Mouse (Mus musculus) liver, adult 2 months (tissue): ENCODE data around the gene Kcnj4. TPM values are rescaled to one million over a fixed set of nuclear protein-coding genes. Genes with fewer than 3 reads are reported as not detected.
A peak's percentile ranks its signal among the peaks of the same experiment; 100 is the strongest.

Experiments used
- DNase-seq: peaks from one replicate; pipeline ENCODE4 v3.0.0-alpha.2; 2011; ENCODE audit warnings: low read depth, low spot score; ENCODE audit errors: extremely low read depth
- H3K27ac ChIP-seq: fragments of 200-500 bp; replicated peaks from 2 replicates; pipeline ENCODE4 v1.5.1; 2012; ENCODE audit warnings: low read depth, mild to moderate bottlenecking, control low read depth, inconsistent platforms, low read length; ENCODE audit not compliant: insufficient read depth
- H3K27me3 ChIP-seq: fragments of 200-500 bp; 2 replicates; pipeline ENCODE4 v1.6.1; 2012; ENCODE audit warnings: mild to moderate bottlenecking, moderate library complexity, low read length, inconsistent platforms; ENCODE audit not compliant: control insufficient read depth, insufficient read depth
- H3K36me3 ChIP-seq: fragments of 200-500 bp; 2 replicates; pipeline ENCODE4 v1.6.1; 2012; ENCODE audit warnings: low read length, inconsistent platforms; ENCODE audit not compliant: control insufficient read depth, insufficient read depth
- H3K4me1 ChIP-seq: fragments of 200-500 bp; 2 replicates; pipeline ENCODE4 v1.6.1; 2011; ENCODE audit warnings: low read length; ENCODE audit not compliant: control insufficient read depth, insufficient read depth
- H3K4me3 ChIP-seq: fragments of 200-500 bp; 2 replicates; pipeline ENCODE4 v1.5.1; 2011; ENCODE audit warnings: low read depth, mild to moderate bottlenecking, control low read depth, low read length, moderate library complexity; ENCODE audit not compliant: insufficient read depth
- H3K79me2 ChIP-seq: fragments of 200-500 bp; 2 replicates; pipeline ENCODE4 v1.6.1; 2012; ENCODE audit warnings: inconsistent platforms, mild to moderate bottlenecking, low read length, moderate library complexity; ENCODE audit not compliant: control insufficient read depth, insufficient read depth
- H3K9ac ChIP-seq: fragments of 200-500 bp; 2 replicates; pipeline ENCODE4 v1.6.1; 2012; ENCODE audit warnings: low read depth, mild to moderate bottlenecking, control low read depth, inconsistent platforms, low read length
- CTCF ChIP-seq: fragments of 200-500 bp; IDR thresholded peaks from 2 replicates; pipeline ENCODE4 v1.5.1; 2011; ENCODE audit warnings: low read depth, low read length, control low read depth
- POLR2A ChIP-seq: fragments of 200-500 bp; IDR thresholded peaks from 2 replicates; pipeline ENCODE4 v1.6.1; 2011; ENCODE audit warnings: low read length, control low read depth; ENCODE audit not compliant: insufficient read depth; ENCODE audit errors: extremely low read depth
- WGBS: fragments of 180-500 bp; shearing (Covaris S2); methylation state at CpG from one replicate; pipeline ENCODE4 v1.1.7; 2018; 5-methylcytosine and 5-hydroxymethylcytosine counted together
- polyA plus RNA-seq: library from polyadenylated mRNA; depleted of rRNA; stranded (reverse); fragments of >200 nt; gene quantifications from 2 replicates; pipeline ENCODE4 v1.2.3, GENCODE M21; 2012; rRNA removed
- total RNA-seq: library from RNA; depleted of rRNA; stranded (reverse); fragments of >200 nt; gene quantifications from 2 replicates; pipeline ENCODE4 v1.2.3, GENCODE M21; 2014; rRNA removed

Kcnj4 gene
- total RNA-seq (0.07 TPM in 1 of 2 replicates, not detected in the other), polyA plus RNA-seq (not detected in 2 replicates)

DNA sequence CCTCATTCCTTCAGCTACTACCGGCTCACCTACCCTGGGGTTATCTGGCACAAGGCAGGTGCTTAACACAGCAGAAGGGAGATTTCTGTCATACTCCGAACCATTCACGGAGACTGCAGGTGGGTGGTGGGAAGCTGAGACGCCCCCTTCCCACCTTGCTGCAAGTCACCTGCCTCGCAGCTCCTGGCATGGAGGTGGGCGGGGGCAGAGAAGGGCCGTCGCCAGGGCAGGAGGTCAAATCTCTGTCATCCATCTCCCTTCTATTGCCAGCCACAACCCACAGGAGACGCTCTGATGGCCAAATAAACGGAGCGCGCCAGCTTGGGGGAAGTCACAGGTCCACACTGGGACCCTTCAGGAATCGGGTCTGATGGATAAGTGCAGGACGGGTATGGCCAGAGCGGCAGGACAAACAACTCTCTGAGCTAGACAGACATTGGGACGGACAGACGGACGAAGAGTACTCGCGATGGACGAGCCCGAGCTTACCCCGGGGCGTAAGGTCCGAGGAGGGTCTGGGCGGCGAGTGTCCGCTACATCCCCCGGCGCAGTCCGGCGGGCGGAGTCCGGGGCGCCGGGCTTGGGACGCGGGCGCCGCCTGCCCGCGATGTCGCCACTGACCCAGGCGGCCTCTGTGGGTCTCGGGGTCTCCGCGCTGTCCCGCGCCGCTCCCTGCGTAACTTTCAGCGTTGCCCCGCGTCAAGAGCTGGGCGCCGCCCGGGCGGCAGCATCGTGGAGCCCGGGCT, at the start of gene Kcnj4:
TSS of gene Kcnj4 (minus strand) at position 535 of the 746 bp plus-strand sequence.
- WGBS = 4% methylated on average over 58 of the region's 60 CpGs
- Histone ChIP-seq H3K79me2 (no peaks in the 10 kb centered on the region), H3K9ac (no peak within 1 kb of the TSS; the same call in 1 of the 2 replicates), H3K4me1 (no peaks in the 10 kb centered on the region; the same call in 1 of the 2 replicates), H3K27ac (no peak within 1 kb of the TSS), H3K27me3 (peaks cover 21% of the 10 kb centered on the region), H3K4me3 (peak within 1 kb of the TSS; percentile 27; the same call in 1 of the 2 replicates), H3K36me3 (no peaks in the 10 kb centered on the region)
- no peak for DNase-seq
- TF ChIP-seq CTCF (no peak), POLR2A (no peak)

DNA sequence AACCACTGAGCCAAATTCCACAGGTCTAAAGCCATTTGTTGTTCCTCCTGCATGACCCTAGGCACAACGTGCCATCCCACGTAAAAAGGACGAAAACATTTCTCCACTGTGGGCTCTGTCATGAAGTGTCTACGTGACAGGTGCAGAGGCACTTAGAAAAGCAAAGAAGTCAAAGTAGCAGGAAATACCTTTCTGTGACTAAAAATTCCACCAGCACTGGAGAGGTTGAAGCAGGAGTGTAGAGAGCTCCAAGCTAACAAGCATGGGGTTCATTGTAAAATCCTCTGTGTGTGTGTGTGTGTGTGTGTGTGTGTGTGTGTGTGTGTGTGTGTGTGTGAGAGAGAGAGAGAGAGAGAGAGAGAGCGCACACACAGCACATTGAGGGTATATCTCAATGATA, 47.5 kb upstream of the Kcnj4 start:
- no peak overlapping the region for H3K4me3 ChIP-seq
- no peak for DNase-seq
- H3K27ac ChIP-seq = no peak overlapping the region
- H3K4me1 ChIP-seq = no peaks in the 10 kb centered on the region
- 83% methylated on average over 5 of the region's 5 CpGs for WGBS
- TF ChIP-seq POLR2A (no peak), CTCF (no peak)
- H3K9ac ChIP-seq = no peak overlapping the region
- H3K79me2 ChIP-seq = no peaks in the 10 kb centered on the region
- no peaks in the 10 kb centered on the region for H3K36me3 ChIP-seq
- 0 out of 2 replicates have a peak, but pooled peaks cover 2% of the 10 kb centered on the region for H3K27me3 ChIP-seq

DNA sequence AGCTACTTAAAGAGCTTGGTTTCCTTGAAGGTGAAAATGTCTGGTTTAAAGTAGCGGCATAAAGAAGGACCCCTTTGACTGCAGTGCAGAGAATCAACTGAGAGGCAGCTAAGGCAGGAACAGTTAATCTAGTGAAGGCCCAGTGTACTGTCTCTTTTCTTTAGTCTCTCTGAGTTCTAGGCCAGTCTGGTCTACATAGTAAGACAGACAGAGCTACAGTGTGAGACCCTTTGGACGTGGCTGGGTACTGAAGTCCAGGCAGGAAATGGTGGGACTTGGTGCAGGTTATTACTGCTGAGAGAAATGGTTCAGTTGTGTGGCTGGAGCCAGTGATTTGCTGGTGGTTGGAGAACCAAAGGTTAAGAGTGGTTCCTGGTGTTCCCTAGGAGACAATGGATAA, 43.2 kb upstream of the Kcnj4 start:
- Histone ChIP-seq H3K4me1 (peaks cover 4% of the 10 kb centered on the region; the same call in 1 of the 2 replicates), H3K27me3 (0 out of 2 replicates have a peak, but pooled peaks cover 2% of the 10 kb centered on the region), H3K4me3 (no peak overlapping the region), H3K9ac (no peak overlapping the region), H3K79me2 (peaks cover 3% of the 10 kb centered on the region; the same call in 1 of the 2 replicates), H3K36me3 (peaks cover 8% of the 10 kb centered on the region), H3K27ac (no peak overlapping the region)
- 97% methylated on average over 2 of the region's 2 CpGs for WGBS
- no peak for DNase-seq
- TF ChIP-seq CTCF (no peak), POLR2A (no peak)

DNA sequence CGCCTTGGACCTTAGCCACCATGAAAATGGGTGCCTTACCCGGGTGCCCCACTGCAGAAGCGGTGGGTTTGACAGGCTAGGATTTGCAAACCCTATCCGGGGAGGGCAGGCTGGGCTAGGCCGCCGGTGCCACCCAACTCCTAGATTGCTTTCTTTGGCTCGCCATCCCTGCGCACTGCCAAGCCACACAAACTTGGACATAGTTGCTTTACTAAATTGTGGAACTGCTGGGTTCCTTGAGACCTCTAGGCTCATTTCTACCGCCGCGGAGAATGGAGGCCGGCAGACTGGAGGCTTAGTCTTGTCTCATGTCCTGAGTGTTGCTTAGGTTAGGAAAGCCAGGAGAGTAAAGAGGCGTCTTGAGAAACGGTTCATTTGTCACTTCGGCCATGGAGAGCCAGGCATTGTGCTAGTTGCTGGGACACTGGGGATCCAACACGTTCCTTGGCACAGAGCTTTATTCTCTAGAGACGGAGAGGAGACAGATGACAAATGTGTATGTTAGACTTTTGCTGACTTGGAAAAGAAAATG, 42.3 kb upstream of the Kcnj4 start:
- TF ChIP-seq POLR2A (no peak), CTCF (no peak)

DNA sequence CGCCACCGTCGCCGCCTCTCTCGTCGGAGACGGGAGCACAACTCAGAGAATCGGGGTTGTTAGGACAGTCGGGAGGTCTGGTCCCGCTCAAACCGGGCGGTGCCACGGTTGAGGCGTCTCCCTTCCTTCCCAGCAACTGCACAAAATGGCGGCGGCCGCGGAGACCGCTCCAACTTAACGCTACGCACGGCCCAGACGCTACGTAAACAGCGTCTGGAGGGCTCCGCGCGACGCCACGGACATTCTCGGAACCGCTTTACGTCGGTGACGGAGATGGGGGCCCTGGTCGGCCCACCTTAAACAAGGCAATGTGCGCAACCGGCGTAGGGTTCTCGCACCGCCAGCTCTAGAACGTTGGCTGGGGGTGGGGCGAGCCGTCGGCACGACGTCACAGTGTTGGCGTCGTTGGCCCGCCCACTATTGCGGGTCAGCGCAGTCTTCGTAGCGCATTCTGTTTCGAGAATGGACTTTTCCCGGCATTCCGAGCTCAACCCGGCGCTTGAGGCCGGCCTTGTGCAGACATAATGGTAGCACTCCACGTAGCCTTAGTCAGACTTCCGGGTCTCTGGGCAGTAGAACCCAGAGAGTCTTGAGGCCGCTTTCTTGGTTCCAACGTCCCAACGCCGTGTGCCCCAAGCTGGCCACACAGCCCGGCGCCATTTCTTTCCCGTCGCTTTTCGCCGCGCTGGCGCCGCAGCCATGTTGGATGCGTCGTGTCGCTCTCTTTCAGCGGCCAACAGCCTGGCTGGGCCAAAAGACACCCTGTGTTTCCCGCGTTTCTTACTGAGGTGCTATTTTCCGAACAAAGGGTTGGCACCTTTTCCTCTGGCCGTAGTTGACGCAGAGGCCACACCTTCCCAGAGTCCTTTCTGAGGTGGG, 41.6 kb upstream of the Kcnj4 start, which contains the start of gene Ddx17:
TSS of gene Ddx17 (minus strand) at position 332 of the 879 bp plus-strand sequence.
- TF ChIP-seq CTCF = no peak
- peak; percentile 89 for TF ChIP-seq POLR2A
- H3K27me3 ChIP-seq = 0 out of 2 replicates have a peak, but pooled peaks cover 2% of the 10 kb centered on the region
- peaks cover 4% of the 10 kb centered on the region; the same call in 1 of the 2 replicates for H3K4me1 ChIP-seq
- H3K4me3 ChIP-seq = peak within 1 kb of the TSS; percentile 83
- 2% methylated on average over 84 of the region's 84 CpGs for WGBS
- H3K36me3 ChIP-seq = peaks cover 21% of the 10 kb centered on the region
- peak; percentile 88 for DNase-seq
- peaks cover 3% of the 10 kb centered on the region; the same call in 1 of the 2 replicates for H3K79me2 ChIP-seq
- H3K9ac ChIP-seq = peak within 1 kb of the TSS; percentile 94
- H3K27ac ChIP-seq = peak within 1 kb of the TSS; percentile 89

More for the DNA sequence above, 42.3 kb upstream of the Kcnj4 start:
- Histone ChIP-seq H3K9ac (0 out of 2 replicates have a peak overlapping the region, but pooled peaks have one; percentile 65), H3K4me3 (peak overlapping the region; percentile 60), H3K4me1 (peaks cover 4% of the 10 kb centered on the region; the same call in 1 of the 2 replicates), H3K36me3 (peaks cover 15% of the 10 kb centered on the region), H3K27me3 (0 out of 2 replicates have a peak, but pooled peaks cover 2% of the 10 kb centered on the region), H3K27ac (peak overlapping the region; percentile 86), H3K79me2 (peaks cover 3% of the 10 kb centered on the region; the same call in 1 of the 2 replicates)
- no peak for DNase-seq
- 81% methylated on average over 17 of the region's 17 CpGs for WGBS
